In genomic region chr11:91056966-91057597, GRCm38 (mm10) we compare ENCODE assay signal across 18 mouse cellular contexts.
DNase-seq lines count a peak whose midpoint lies in the region; ATAC-seq and TF ChIP-seq lines count a peak whose summit lies in the region.
"Had no signal": no experiment of that assay in that cellular context is flagged by ENCODE, and none has a peak within 500 bp of the region (broad histone marks: within the 10 kb centered on the region; RNA-seq: fewer than 3 reads in every experiment).

No protein-coding gene starts in this region.

- H3K4me3 ChIP-seq in forebrain, embryonic 13.5 days, result no peak overlapping the region
- no peak overlapping the region for H3K4me3 ChIP-seq in forebrain, embryonic 16.5 days (replicated peaks; ENCODE audit: low read length)
- H3K4me3 ChIP-seq in kidney, postnatal 0 days (replicated peaks; ENCODE audit: low read depth, low read length), result no peak overlapping the region
- H3K4me3 ChIP-seq: heart, adult 2 months; heart, embryonic 15.5 days; liver, embryonic 12.5 days; lung, embryonic 15.5 days; neural tube, embryonic 13.5 days had no signal

- CTCF ChIA-PET in Patski (lab: Charles Lee), result interaction anchor here (0.6 kb wide), 1 partner anchor 1254 kb away, joined by 3 read pairs; no protein-coding TSS in a partner anchor

- H3K27me3 ChIP-seq in forebrain, embryonic 13.5 days, result no peaks in the 10 kb centered on the region
- H3K27me3 ChIP-seq in forebrain, embryonic 16.5 days (replicated peaks; ENCODE audit: control insufficient read depth, insufficient read depth, low read length), result peaks cover 3% of the 10 kb centered on the region; the same call in 1 of the 2 replicates
- no peaks in the 10 kb centered on the region for H3K27me3 ChIP-seq in kidney, postnatal 0 days (ENCODE audit: insufficient read depth, low read length)
- no peaks in the 10 kb centered on the region for H3K27me3 ChIP-seq in Patski
- H3K27me3 ChIP-seq: heart, embryonic 15.5 days; liver, embryonic 12.5 days; lung, embryonic 15.5 days; neural tube, embryonic 13.5 days had no signal

- DNase-seq in kidney, postnatal 0 days (ENCODE audit: low spot score), result peak; percentile 77
- DNase-seq in kidney, postnatal 10 days, result no peak
- no peak for DNase-seq in Patski (ENCODE audit: low read depth, low spot score)
- peak; percentile 8 for DNase-seq in brain, adult 2 months (ENCODE audit: low read depth, low spot score)
- DNase-seq in ovary, postnatal 14 days (ENCODE audit: low spot score), result no peak
- DNase-seq: cerebellum, adult 11 months; gastrocnemius, postnatal 10 days; heart, adult 2 months; right cerebral cortex, postnatal 4 days; thymus, postnatal 25 days had no signal

- no peaks in the 10 kb centered on the region for H3K36me3 ChIP-seq in forebrain, embryonic 13.5 days (ENCODE audit: poor library complexity, severe bottlenecking)
- H3K36me3 ChIP-seq in forebrain, embryonic 16.5 days (ENCODE audit: control insufficient read depth, insufficient read depth), result no peaks in the 10 kb centered on the region
- H3K36me3 ChIP-seq in kidney, postnatal 0 days (ENCODE audit: insufficient read depth, low read length), result no peaks in the 10 kb centered on the region
- H3K36me3 ChIP-seq: heart, embryonic 15.5 days; liver, embryonic 12.5 days; lung, embryonic 15.5 days; neural tube, embryonic 13.5 days had no signal

- no peak for TF ChIP-seq CTCF in kidney, postnatal 0 days (IDR thresholded peaks at IDR 0.05; ENCODE audit: low read depth)
- no peak for TF ChIP-seq CTCF in Patski (IDR thresholded peaks at IDR 0.05)

- H3K4me1 ChIP-seq in forebrain, embryonic 13.5 days, result peaks cover 6% of the 10 kb centered on the region; the same call in 1 of the 2 replicates
- no peaks in the 10 kb centered on the region for H3K4me1 ChIP-seq in forebrain, embryonic 16.5 days (replicated peaks; ENCODE audit: control insufficient read depth, insufficient read depth, low read length)
- H3K4me1 ChIP-seq in kidney, postnatal 0 days (replicated peaks; ENCODE audit: insufficient read depth, low read length), result no peaks in the 10 kb centered on the region
- H3K4me1 ChIP-seq: heart, embryonic 15.5 days; liver, embryonic 12.5 days; lung, embryonic 15.5 days; neural tube, embryonic 13.5 days had no signal

- in situ Hi-C loops in Patski (cut with MboI; ENCODE audit: low pct_unique_long_range_greater_than_20kb), result no loop called here

- POLR2A ChIA-PET in Patski (lab: Charles Lee), result no interaction called here

- ATAC-seq in forebrain, embryonic 13.5 days, result peak; percentile 41; the same call in 1 of the 2 replicates
- no peak for ATAC-seq in forebrain, embryonic 16.5 days
- ATAC-seq in kidney, postnatal 0 days (replicated peaks; ENCODE audit: low FRiP score, low read depth), result peak; percentile 65; the same call in 1 of the 2 replicates
- ATAC-seq in Patski, result peak; percentile 62
- ATAC-seq: intestine, embryonic 16.5 days; liver, embryonic 12.5 days had no signal

- H3K4me2 ChIP-seq in forebrain, embryonic 13.5 days, result no peak overlapping the region
- H3K4me2 ChIP-seq in forebrain, embryonic 16.5 days (ENCODE audit: low read length), result no peak overlapping the region
- H3K4me2 ChIP-seq in kidney, postnatal 0 days (ENCODE audit: low read length), result no peak overlapping the region
- H3K4me2 ChIP-seq: heart, embryonic 15.5 days; liver, embryonic 12.5 days; lung, embryonic 15.5 days; neural tube, embryonic 13.5 days had no signal

- H3K9ac ChIP-seq in forebrain, embryonic 13.5 days, result no peak overlapping the region
- no peak overlapping the region for H3K9ac ChIP-seq in forebrain, embryonic 16.5 days (replicated peaks; ENCODE audit: low read depth, low read length)
- H3K9ac ChIP-seq in kidney, postnatal 0 days (ENCODE audit: low read depth, low read length), result no peak overlapping the region
- H3K9ac ChIP-seq: heart, embryonic 15.5 days; liver, embryonic 12.5 days; lung, embryonic 15.5 days; neural tube, embryonic 13.5 days had no signal

- 46% methylated on average over 9 of the region's 9 CpGs for WGBS in forebrain, embryonic 13.5 days
- WGBS in forebrain, embryonic 16.5 days, result 43% methylated on average over 9 of the region's 9 CpGs
- 24% methylated on average over 9 of the region's 9 CpGs for WGBS in kidney, postnatal 0 days

- no peaks in the 10 kb centered on the region for H3K9me3 ChIP-seq in forebrain, embryonic 13.5 days (replicated peaks)
- no peaks in the 10 kb centered on the region for H3K9me3 ChIP-seq in forebrain, embryonic 16.5 days (ENCODE audit: control insufficient read depth, low read length)
- no peaks in the 10 kb centered on the region for H3K9me3 ChIP-seq in kidney, postnatal 0 days (replicated peaks; ENCODE audit: low read length)
- H3K9me3 ChIP-seq: heart, embryonic 15.5 days; liver, embryonic 12.5 days; lung, embryonic 15.5 days; neural tube, embryonic 13.5 days had no signal

- H3K27ac ChIP-seq in forebrain, embryonic 13.5 days, result no peak overlapping the region
- H3K27ac ChIP-seq in forebrain, embryonic 16.5 days (ENCODE audit: low read length), result no peak overlapping the region
- no peak overlapping the region for H3K27ac ChIP-seq in kidney, postnatal 0 days
- H3K27ac ChIP-seq: heart, adult 2 months; heart, embryonic 15.5 days; liver, embryonic 12.5 days; lung, embryonic 15.5 days; macrophage; neural tube, embryonic 13.5 days had no signal

Comparison
In these comparisons a context has a peak if more than half of its experiments do, and no peak if none do; other contexts are left out.
1. DNase-seq: peak in kidney, postnatal 0 days (single experiment) and brain, adult 2 months (single experiment); none in kidney, postnatal 10 days (single experiment), Patski (single experiment) and ovary, postnatal 14 days (single experiment).